Mouse (Mus musculus): Measurements from ENCODE around the gene Crat.
"Not testable (repeated sequence)": the region's sequence is repeated elsewhere in the genome, so short reads cannot be mapped to it uniquely, and the experiment has no call there.

Gene Crat

GRCm38 (mm10) chr2:30440211-30440700 is 24.6 kb upstream of the Crat start:
- no peak for DNase-seq (ENCODE audit: low spot score)

- no peak for DNase-seq (ENCODE audit: low spot score)
These were observed 24.0 kb upstream of the Crat start for GRCm38 (mm10) chr2:30439631-30440030.

GRCm38 (mm10) chr2:30437791-30438190 is 22.2 kb upstream of the Crat start:
- no peak for DNase-seq (ENCODE audit: low spot score)

GRCm38 (mm10) chr2:30436809-30437208 is 21.2 kb upstream of the Crat start:
- no peak for DNase-seq (ENCODE audit: low spot score)

GRCm38 (mm10) chr2:30436156-30436545 is 20.5 kb upstream of the Crat start:
- peak; percentile 63 for DNase-seq (ENCODE audit: low spot score)

- DNase-seq (ENCODE audit: low spot score): peak; percentile 57
These were observed 19.9 kb upstream of the Crat start for GRCm38 (mm10) chr2:30435326-30436155.

GRCm38 (mm10) chr2:30429156-30429555 is 13.5 kb upstream of the Crat start:
- DNase-seq (ENCODE audit: low spot score): no peak

GRCm38 (mm10) chr2:30421432-30421831 is 5.8 kb upstream of the Crat start:
- no peak for DNase-seq (ENCODE audit: low spot score)

- no peak for DNase-seq (ENCODE audit: low spot score)
These were observed 3.5 kb upstream of the Crat start for GRCm38 (mm10) chr2:30419112-30419511.

GRCm38 (mm10) chr2:30418259-30418658 is 2.6 kb upstream of the Crat start:
- no peak for DNase-seq (ENCODE audit: low spot score)

GRCm38 (mm10) chr2:30417595-30418165 is 2.1 kb upstream of the Crat start:
- no peak for DNase-seq (ENCODE audit: low spot score)

GRCm38 (mm10) chr2:30417154-30417553 is 1.5 kb upstream of the Crat start:
- DNase-seq (ENCODE audit: low spot score): not testable (repeated sequence)

GRCm38 (mm10) chr2:30416649-30416965 is 994 bp upstream of the Crat start:
- DNase-seq (ENCODE audit: low spot score): no peak

- DNase-seq (ENCODE audit: low spot score): peak; percentile 93
These were observed 479 bp upstream of the Crat start, which contains the start of gene Ptpa for GRCm38 (mm10) chr2:30415936-30416648. Gene Ptpa (plus strand): TSS chr2:30416039.

GRCm38 (mm10) chr2:30414681-30415080 is 932 bp downstream of the Crat start:
- DNase-seq (ENCODE audit: low spot score): no peak

GRCm38 (mm10) chr2:30414101-30414500 is 1.5 kb downstream of the Crat start:
- DNase-seq (ENCODE audit: low spot score): no peak

- no peak for DNase-seq (ENCODE audit: low spot score)
These were observed 2.3 kb downstream of the Crat start for GRCm38 (mm10) chr2:30413038-30413973.

GRCm38 (mm10) chr2:30409454-30410176 is 6.0 kb downstream of the Crat start:
- no peak for DNase-seq (ENCODE audit: low spot score)

GRCm38 (mm10) chr2:30408452-30409100 is 7.0 kb downstream of the Crat start:
- no peak for DNase-seq (ENCODE audit: low spot score)

GRCm38 (mm10) chr2:30407778-30408177 is 7.8 kb downstream of the Crat start:
- no peak for DNase-seq (ENCODE audit: low spot score)

GRCm38 (mm10) chr2:30407221-30407620 is 8.4 kb downstream of the Crat start:
- DNase-seq (ENCODE audit: low spot score): no peak

All from ovary, postnatal 36 days (tissue).